Mouse (Mus musculus): ENCODE data around the gene Fam69a. TPM values are rescaled to one million over a fixed set of nuclear protein-coding genes. Genes with fewer than 3 reads are reported as not detected.
"Not testable (repeated sequence)": the region's sequence is repeated elsewhere in the genome, so short reads cannot be mapped to it uniquely, and the experiment has no call there.

The Fam69a gene
- 62.2 and 70.2 TPM in 2 replicates for polyA plus RNA-seq (2014; fragmentation: Nextera tagmentation; extraction: Ambion mirVana)

DNA sequence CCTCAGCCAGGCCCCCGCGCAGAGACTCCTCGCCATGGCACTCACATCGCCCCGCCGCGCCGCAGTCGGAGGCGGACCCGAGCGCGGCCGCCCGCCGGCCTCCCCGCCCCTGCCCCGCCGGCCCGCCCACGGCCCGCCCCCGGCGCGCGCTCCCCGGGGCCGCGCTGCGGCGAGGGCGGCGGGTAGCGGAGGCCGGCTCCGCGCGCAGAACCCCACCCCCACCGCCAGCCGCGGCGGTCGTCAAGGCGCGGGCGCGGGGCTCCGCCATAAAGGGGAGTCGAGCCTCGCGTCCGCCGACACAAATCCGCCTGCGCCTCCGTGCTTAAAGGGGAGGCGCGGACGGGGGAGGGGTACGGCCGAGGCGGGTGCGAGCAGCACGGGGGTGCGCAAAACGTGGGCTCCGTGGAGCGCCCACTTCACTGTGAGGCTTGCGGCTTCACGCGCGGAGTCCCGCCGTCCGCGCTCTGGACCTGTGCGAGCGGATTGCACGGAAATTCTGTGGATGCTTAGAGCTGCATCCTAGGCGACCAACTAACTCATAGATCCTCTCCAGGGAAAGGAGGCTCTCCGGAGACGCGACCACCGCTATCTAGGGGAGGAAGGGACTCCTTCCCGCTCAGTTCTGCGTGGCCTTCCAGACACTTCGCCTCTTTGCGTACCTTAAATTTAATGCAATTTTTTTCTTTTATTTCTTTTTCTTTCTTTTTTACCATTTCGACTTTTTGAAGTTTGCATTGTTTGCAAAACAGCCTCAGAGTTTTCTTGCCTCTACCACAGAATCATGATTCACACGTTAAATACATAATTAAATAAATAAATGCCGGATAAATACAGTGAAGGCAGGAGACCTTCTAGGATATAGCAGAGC lies at the start of gene Fam69a:
Fam69a (minus strand) TSS at position 119 of the 868 bp plus-strand sequence.
- peak within 1 kb of the TSS; percentile 96 for H3K27ac ChIP-seq (ENCODE audit: low read depth, low read length)
- H3K27me3 ChIP-seq (ENCODE audit: control insufficient read depth, insufficient read depth, low read length), result no peaks in the 10 kb centered on the region
- no peaks in the 10 kb centered on the region for H3K9me3 ChIP-seq (ENCODE audit: control insufficient read depth, low read length)
- H3K4me3 ChIP-seq (ENCODE audit: low read depth, low read length), result peak within 1 kb of the TSS; percentile 86
- H3K36me3 ChIP-seq (ENCODE audit: control insufficient read depth, insufficient read depth, low read length), result no peaks in the 10 kb centered on the region
- ATAC-seq (ENCODE audit: low read depth), result peak; percentile 93
- peak within 1 kb of the TSS; percentile 82 for H3K9ac ChIP-seq (replicated peaks; ENCODE audit: low read depth, low read length)
- 0 out of 2 replicates have a peak, but pooled peaks cover 3% of the 10 kb centered on the region for H3K4me1 ChIP-seq (ENCODE audit: control insufficient read depth, insufficient read depth, low read length)
- H3K4me2 ChIP-seq (ENCODE audit: low read depth, low read length), result peak within 1 kb of the TSS; percentile 41
- WGBS, result under 1% methylated on average over 69 of the region's 91 CpGs

DNA sequence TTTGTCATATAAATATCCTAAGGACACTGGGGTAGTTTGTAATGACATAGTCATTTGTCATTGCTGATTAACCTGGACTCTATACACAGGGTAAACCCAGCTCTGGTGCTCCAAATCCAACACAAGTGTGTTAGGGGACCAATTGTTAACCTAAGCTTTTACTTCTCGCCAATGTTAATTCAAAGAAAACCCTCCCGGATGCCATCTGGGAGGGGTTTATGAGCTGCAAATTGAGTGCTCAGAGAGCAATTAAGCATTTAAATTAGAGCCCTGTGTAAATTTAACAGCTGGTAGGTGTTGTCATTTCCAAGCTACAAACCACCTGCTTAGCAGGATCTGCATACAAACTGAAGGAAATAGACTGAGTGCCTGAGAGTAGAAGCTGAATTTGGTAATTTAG lies 48.6 kb upstream of the Fam69a start:
- H3K4me2 ChIP-seq (ENCODE audit: low read depth, low read length), result no peak overlapping the region
- no peak overlapping the region for H3K4me3 ChIP-seq (ENCODE audit: low read depth, low read length)
- H3K9me3 ChIP-seq (ENCODE audit: control insufficient read depth, low read length), result no peaks in the 10 kb centered on the region
- peak; percentile 85 for ATAC-seq (ENCODE audit: low read depth)
- no peaks in the 10 kb centered on the region for H3K4me1 ChIP-seq (ENCODE audit: control insufficient read depth, insufficient read depth, low read length)
- no peak overlapping the region for H3K27ac ChIP-seq (ENCODE audit: low read depth, low read length)
- WGBS, result 5% methylated on average over 2 of the region's 2 CpGs
- H3K27me3 ChIP-seq (ENCODE audit: control insufficient read depth, insufficient read depth, low read length), result no peaks in the 10 kb centered on the region
- H3K9ac ChIP-seq (replicated peaks; ENCODE audit: low read depth, low read length), result no peak overlapping the region
- no peaks in the 10 kb centered on the region for H3K36me3 ChIP-seq (ENCODE audit: control insufficient read depth, insufficient read depth, low read length)

DNA sequence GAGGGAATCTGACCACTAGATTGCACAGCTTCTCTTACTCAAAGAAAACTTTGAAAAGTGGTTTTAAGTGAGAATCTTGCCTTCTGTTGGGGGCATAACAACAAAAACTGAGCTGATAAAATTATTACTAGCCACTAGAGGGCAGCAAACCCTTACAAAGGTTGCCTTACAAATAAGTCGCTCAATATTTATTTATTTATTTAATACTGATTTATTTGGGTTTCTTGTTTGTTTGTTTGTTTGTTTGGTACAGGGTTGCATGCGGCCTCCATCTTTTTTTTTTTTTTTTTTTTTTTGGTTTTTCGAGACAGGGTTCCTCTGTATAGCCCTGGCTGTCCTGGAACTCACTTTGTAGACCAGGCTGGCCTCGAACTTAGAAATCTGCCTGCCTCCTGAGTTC lies 47.3 kb upstream of the Fam69a start:
- H3K9ac ChIP-seq (replicated peaks; ENCODE audit: low read depth, low read length), result no peak overlapping the region
- ATAC-seq (ENCODE audit: low read depth), result no peak
- WGBS, result 35% methylated on average over 4 of the region's 4 CpGs
- no peaks in the 10 kb centered on the region for H3K36me3 ChIP-seq (ENCODE audit: control insufficient read depth, insufficient read depth, low read length)
- no peaks in the 10 kb centered on the region for H3K27me3 ChIP-seq (ENCODE audit: control insufficient read depth, insufficient read depth, low read length)
- H3K4me1 ChIP-seq (ENCODE audit: control insufficient read depth, insufficient read depth, low read length), result no peaks in the 10 kb centered on the region
- H3K9me3 ChIP-seq (ENCODE audit: control insufficient read depth, low read length), result no peaks in the 10 kb centered on the region
- H3K4me3 ChIP-seq (ENCODE audit: low read depth, low read length), result no peak overlapping the region
- H3K27ac ChIP-seq (ENCODE audit: low read depth, low read length), result no peak overlapping the region
- no peak overlapping the region for H3K4me2 ChIP-seq (ENCODE audit: low read depth, low read length)

DNA sequence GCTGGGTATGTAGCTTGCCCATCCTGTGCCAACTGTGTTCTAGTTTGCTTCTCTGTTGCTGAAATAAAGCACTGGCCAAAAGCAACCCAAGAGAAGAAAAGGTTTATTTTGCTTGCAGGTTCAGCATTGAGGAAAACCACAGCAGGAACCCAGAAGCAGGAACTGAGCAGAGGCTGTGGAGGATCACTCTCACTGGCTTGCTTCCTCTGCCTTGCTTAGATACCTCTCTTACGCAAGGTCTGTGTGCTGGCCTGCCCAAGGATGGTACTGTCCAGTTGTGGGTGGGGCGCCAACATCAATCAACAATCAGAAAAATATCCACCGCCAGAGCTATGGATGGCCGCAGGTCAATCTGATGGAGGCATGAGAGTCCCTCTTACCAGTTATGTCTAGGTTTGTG lies 44.4 kb upstream of the Fam69a start:
- H3K4me3 ChIP-seq (ENCODE audit: low read depth, low read length), result no peak overlapping the region
- no peak overlapping the region for H3K9ac ChIP-seq (replicated peaks; ENCODE audit: low read depth, low read length)
- no peaks in the 10 kb centered on the region for H3K27me3 ChIP-seq (ENCODE audit: control insufficient read depth, insufficient read depth, low read length)
- H3K4me1 ChIP-seq (ENCODE audit: control insufficient read depth, insufficient read depth, low read length), result no peaks in the 10 kb centered on the region
- H3K4me2 ChIP-seq (ENCODE audit: low read depth, low read length), result no peak overlapping the region
- ATAC-seq (ENCODE audit: low read depth), result no peak
- no peaks in the 10 kb centered on the region for H3K9me3 ChIP-seq (ENCODE audit: control insufficient read depth, low read length)
- WGBS, result 90% methylated on average over 4 of the region's 4 CpGs
- H3K27ac ChIP-seq (ENCODE audit: low read depth, low read length), result no peak overlapping the region
- H3K36me3 ChIP-seq (ENCODE audit: control insufficient read depth, insufficient read depth, low read length), result no peaks in the 10 kb centered on the region

DNA sequence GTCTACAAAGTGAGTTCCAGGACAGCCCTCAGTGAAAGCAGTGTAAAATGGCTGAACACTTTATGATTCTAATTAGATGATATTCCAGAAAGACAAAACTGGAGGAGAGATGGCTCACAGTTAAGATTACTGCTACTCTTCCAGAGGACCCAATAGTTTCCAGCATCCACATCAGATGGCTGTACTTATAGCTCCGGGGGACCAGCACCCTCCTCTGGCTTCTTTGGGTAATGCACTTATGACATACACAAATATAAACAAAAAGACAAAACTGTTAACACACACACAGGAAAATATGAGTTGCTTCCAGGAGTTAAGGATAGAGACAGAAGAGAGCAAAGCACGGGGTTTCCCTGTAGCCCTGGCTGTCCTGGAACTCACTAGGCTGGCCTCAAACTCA lies 43.1 kb upstream of the Fam69a start:
- Histone ChIP-seq H3K36me3 (ENCODE audit: control insufficient read depth, insufficient read depth, low read length) (no peaks in the 10 kb centered on the region), H3K9ac (replicated peaks; ENCODE audit: low read depth, low read length) (no peak overlapping the region), H3K27me3 (ENCODE audit: control insufficient read depth, insufficient read depth, low read length) (no peaks in the 10 kb centered on the region), H3K27ac (ENCODE audit: low read depth, low read length) (no peak overlapping the region), H3K4me2 (ENCODE audit: low read depth, low read length) (no peak overlapping the region), H3K4me1 (ENCODE audit: control insufficient read depth, insufficient read depth, low read length) (no peaks in the 10 kb centered on the region), H3K9me3 (ENCODE audit: control insufficient read depth, low read length) (no peaks in the 10 kb centered on the region), H3K4me3 (ENCODE audit: low read depth, low read length) (no peak overlapping the region)
- ATAC-seq (ENCODE audit: low read depth), result no peak
- 72% methylated on average over 2 of the region's 2 CpGs for WGBS

DNA sequence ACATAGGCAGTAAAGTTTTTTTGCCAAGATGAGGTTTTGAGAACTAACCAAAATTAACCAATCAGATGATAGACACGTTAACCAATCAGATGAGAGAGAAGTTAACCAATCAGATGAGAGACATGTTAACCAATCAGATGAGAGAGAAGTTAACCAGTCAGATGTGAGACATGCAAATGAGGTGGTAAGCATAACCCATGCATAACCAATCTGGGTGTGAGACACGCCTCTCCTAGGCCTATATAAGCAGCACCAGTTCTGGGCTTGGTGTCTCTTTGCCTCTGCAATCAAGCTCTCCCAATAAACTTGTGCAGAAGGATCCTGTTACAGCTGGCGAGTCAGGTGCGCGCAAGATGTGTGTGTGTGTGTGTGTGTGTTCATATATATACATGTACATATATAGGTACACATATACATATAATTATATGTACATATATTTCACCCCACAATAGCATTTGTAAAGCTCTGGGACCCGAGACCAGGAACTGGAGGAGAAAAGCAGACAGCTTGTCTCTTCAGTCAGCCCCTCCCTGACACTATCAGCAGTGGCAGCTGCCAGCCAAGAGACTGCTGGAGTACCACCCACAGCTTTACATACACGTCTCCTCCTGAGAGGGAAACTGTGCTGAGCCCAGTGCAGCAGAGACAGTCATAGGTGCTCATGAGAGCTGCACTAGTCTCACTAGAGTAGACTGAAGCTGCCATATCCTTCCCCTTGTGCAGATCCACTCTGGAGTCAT lies 42.1 kb upstream of the Fam69a start:
- not testable (repeated sequence) for H3K9me3 ChIP-seq (ENCODE audit: control insufficient read depth, low read length); ATAC-seq (ENCODE audit: low read depth); H3K27ac ChIP-seq (ENCODE audit: low read depth, low read length); H3K36me3 ChIP-seq (ENCODE audit: control insufficient read depth, insufficient read depth, low read length); H3K4me2 ChIP-seq (ENCODE audit: low read depth, low read length); H3K27me3 ChIP-seq (ENCODE audit: control insufficient read depth, insufficient read depth, low read length); H3K9ac ChIP-seq (replicated peaks; ENCODE audit: low read depth, low read length); H3K4me1 ChIP-seq (ENCODE audit: control insufficient read depth, insufficient read depth, low read length); H3K4me3 ChIP-seq (ENCODE audit: low read depth, low read length)
- 89% methylated on average over 7 of the region's 7 CpGs for WGBS

DNA sequence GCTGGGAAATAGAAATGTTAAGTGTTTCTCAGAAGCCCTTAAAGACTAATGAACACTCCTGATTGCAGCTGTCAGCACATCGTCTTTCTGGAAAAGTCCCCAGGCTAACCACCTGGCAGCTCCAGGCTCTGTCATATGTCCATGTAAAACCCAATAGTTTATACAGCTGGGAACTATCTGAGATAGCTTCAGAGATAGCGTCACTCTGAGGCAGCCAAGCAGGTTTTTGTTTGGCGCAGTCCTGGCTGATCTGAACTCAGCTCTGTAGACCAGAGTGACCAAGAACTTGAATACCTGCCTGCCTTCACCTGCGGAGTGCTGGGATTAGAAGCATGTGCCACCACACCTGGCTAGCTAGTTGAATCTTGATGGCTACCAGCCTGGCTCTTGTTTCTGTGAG lies 41.3 kb upstream of the Fam69a start:
- no peak overlapping the region for H3K9ac ChIP-seq (replicated peaks; ENCODE audit: low read depth, low read length)
- no peak overlapping the region for H3K4me3 ChIP-seq (ENCODE audit: low read depth, low read length)
- H3K27me3 ChIP-seq (ENCODE audit: control insufficient read depth, insufficient read depth, low read length), result no peaks in the 10 kb centered on the region
- WGBS, result 88% methylated on average over 4 of the region's 4 CpGs
- ATAC-seq (ENCODE audit: low read depth), result no peak
- H3K36me3 ChIP-seq (ENCODE audit: control insufficient read depth, insufficient read depth, low read length), result no peaks in the 10 kb centered on the region
- H3K27ac ChIP-seq (ENCODE audit: low read depth, low read length), result no peak overlapping the region
- H3K4me2 ChIP-seq (ENCODE audit: low read depth, low read length), result no peak overlapping the region
- no peaks in the 10 kb centered on the region for H3K4me1 ChIP-seq (ENCODE audit: control insufficient read depth, insufficient read depth, low read length)
- H3K9me3 ChIP-seq (ENCODE audit: control insufficient read depth, low read length), result no peaks in the 10 kb centered on the region

DNA sequence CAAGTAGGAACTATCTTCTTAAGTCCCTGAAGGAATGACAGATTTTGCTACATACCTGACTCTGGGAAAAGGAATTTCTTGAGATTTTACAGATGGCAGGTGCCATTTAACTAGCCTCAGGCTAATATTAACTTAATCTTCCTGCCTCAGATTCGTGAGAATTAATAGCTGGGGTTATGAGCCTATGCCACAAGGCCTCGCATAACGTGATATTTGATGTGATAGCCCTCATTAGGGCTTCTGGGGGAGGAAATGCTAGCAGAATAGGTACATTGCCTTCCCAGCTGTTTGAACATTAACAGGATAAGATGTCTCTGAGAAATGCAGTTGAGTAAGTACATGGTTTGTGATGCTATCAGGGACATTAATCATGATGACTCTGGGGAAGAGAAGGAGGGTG lies 34.5 kb upstream of the Fam69a start:
- 74% methylated on average over 3 of the region's 3 CpGs for WGBS
- no peak for ATAC-seq (ENCODE audit: low read depth)

DNA sequence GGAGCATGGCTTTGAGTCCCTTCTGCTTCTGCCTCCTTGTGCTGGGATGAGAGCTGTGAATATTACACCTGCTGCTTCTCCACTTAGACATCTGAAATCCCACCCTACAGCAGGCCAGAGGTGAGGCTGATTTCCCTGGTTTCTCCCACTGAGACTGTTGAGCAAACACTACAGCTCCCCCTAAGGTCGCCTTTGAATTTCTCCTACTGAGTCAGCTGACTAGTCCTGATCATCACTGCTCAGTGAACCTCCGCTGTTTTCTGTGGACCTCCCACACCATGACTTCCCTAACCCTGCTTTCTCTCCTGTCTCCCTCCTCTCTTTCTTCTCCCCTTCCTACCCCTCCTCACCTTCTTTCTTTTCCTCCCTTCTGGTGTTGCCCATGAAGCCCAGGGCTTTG lies 32.5 kb upstream of the Fam69a start:
- no peak overlapping the region for H3K9ac ChIP-seq (replicated peaks; ENCODE audit: low read depth, low read length)
- no peaks in the 10 kb centered on the region for H3K36me3 ChIP-seq (ENCODE audit: control insufficient read depth, insufficient read depth, low read length)
- H3K9me3 ChIP-seq (ENCODE audit: control insufficient read depth, low read length), result no peaks in the 10 kb centered on the region
- no peaks in the 10 kb centered on the region for H3K27me3 ChIP-seq (ENCODE audit: control insufficient read depth, insufficient read depth, low read length)
- no peaks in the 10 kb centered on the region for H3K4me1 ChIP-seq (ENCODE audit: control insufficient read depth, insufficient read depth, low read length)
- no peak overlapping the region for H3K4me2 ChIP-seq (ENCODE audit: low read depth, low read length)
- no peak for ATAC-seq (ENCODE audit: low read depth)
- no peak overlapping the region for H3K27ac ChIP-seq (ENCODE audit: low read depth, low read length)
- 18% methylated on average over 2 of the region's 2 CpGs for WGBS
- H3K4me3 ChIP-seq (ENCODE audit: low read depth, low read length), result no peak overlapping the region

More for the DNA sequence above, 34.5 kb upstream of the Fam69a start:
- H3K27ac ChIP-seq (ENCODE audit: low read depth, low read length), result no peak overlapping the region
- H3K9ac ChIP-seq (replicated peaks; ENCODE audit: low read depth, low read length), result no peak overlapping the region
- H3K27me3 ChIP-seq (ENCODE audit: control insufficient read depth, insufficient read depth, low read length), result no peaks in the 10 kb centered on the region
- H3K4me1 ChIP-seq (ENCODE audit: control insufficient read depth, insufficient read depth, low read length), result no peaks in the 10 kb centered on the region
- H3K4me2 ChIP-seq (ENCODE audit: low read depth, low read length), result no peak overlapping the region
- H3K9me3 ChIP-seq (ENCODE audit: control insufficient read depth, low read length), result no peaks in the 10 kb centered on the region
- H3K4me3 ChIP-seq (ENCODE audit: low read depth, low read length), result no peak overlapping the region
- no peaks in the 10 kb centered on the region for H3K36me3 ChIP-seq (ENCODE audit: control insufficient read depth, insufficient read depth, low read length)
